Mouse (Mus musculus) midbrain, embryonic 14.5 days (tissue): ENCODE data around the gene Lrrc10b. TPM values are rescaled to one million over a fixed set of nuclear protein-coding genes. Genes with fewer than 3 reads are reported as not detected.
A peak's percentile ranks its signal among the peaks of the same experiment; 100 is the strongest.

Experiments used
- ATAC-seq: fragments of 200-750 bp; cut with Nextera tagmentation; 2 replicates; pipeline ENCODE4 v1.8.0; 2017; ENCODE audit warnings: moderate number of reproducible peaks, moderate library complexity; ENCODE audit not compliant: low FRiP score, low TSS enrichment
- DNase-seq: peaks from one replicate; pipeline ENCODE4 v3.0.0-alpha.2; 2015
- H3K27ac ChIP-seq: fragments of 300-500 bp; sonication (generic); replicated peaks from 2 replicates; pipeline ENCODE4 v1.5.1; 2014; ENCODE audit warnings: mild to moderate bottlenecking, low read depth, low read length, moderate library complexity
- H3K27me3 ChIP-seq: fragments of 300-500 bp; sonication (generic); 2 replicates; pipeline ENCODE4 v1.6.1; 2014; ENCODE audit warnings: low read length, control low read depth, mixed read lengths; ENCODE audit not compliant: control insufficient read depth, insufficient read depth
- H3K36me3 ChIP-seq: fragments of 300-500 bp; sonication (generic); 2 replicates; pipeline ENCODE4 v1.6.1; 2014; ENCODE audit warnings: low read length, control low read depth; ENCODE audit not compliant: control insufficient read depth, insufficient read depth
- H3K4me1 ChIP-seq: fragments of 300-500 bp; sonication (generic); 2 replicates; pipeline ENCODE4 v1.6.1; 2014; ENCODE audit warnings: mild to moderate bottlenecking, antibody characterized with exemption, low read length, control low read depth; ENCODE audit not compliant: control insufficient read depth, insufficient read depth
- H3K4me2 ChIP-seq: fragments of 300-500 bp; sonication (generic); 2 replicates; pipeline ENCODE4 v1.6.1; 2014; ENCODE audit warnings: mild to moderate bottlenecking, low read length, moderate library complexity
- H3K4me3 ChIP-seq: fragments of 300-500 bp; sonication (generic); replicated peaks from 2 replicates; pipeline ENCODE4 v1.5.1; 2014; ENCODE audit warnings: low read depth, low read length
- H3K9ac ChIP-seq: fragments of 300-500 bp; sonication (generic); replicated peaks from 2 replicates; pipeline ENCODE4 v1.6.1; 2014; ENCODE audit warnings: mild to moderate bottlenecking, low read length, moderate library complexity
- H3K9me3 ChIP-seq: fragments of 300-500 bp; sonication (generic); 2 replicates; pipeline ENCODE4 v1.6.1; 2016; ENCODE audit warnings: low read length, control low read depth, mixed read lengths; ENCODE audit not compliant: control insufficient read depth
- WGBS: fragments of 180-500 bp; shearing (Covaris S2); extraction: QIAGEN DNeasy Blood & Tissue Kit; methylation state at CpG from one replicate; pipeline ENCODE4 v1.1.7; 2014; 5-methylcytosine and 5-hydroxymethylcytosine counted together
- polyA plus RNA-seq: library from polyadenylated mRNA; unstranded; fragments of >200 nt; fragmentation: Nextera tagmentation; extraction: Ambion mirVana; gene quantifications from 2 replicates; pipeline ENCODE4 v1.2.1, GENCODE M21; 2014

The Lrrc10b gene
- polyA plus RNA-seq, 1 experiment from 2014 or later: 0.91 TPM

DNA sequence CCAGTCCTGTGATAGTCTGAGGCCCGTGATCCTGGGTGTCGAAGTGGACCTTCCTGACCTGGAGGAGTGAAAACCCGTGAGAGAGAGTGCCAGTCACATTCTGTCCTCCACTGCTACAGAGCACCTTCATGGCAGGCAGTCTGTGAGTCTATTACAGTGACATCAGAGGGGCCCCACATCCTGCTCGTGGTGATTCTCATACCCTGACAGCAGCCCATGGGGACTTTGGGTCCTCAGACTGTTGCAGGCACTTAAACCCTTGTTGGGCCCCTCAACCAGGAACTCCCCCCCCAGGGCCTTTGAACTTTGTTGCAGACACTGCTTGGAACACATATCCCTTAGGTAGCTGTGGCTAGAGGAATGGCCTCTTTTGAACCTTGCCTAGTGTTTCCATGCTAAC is 22.3 kb upstream of the Lrrc10b start:
- DNase-seq (no peak), ATAC-seq (no peak)
- no peak overlapping the region for H3K27ac ChIP-seq
- no peak overlapping the region for H3K4me2 ChIP-seq
- no peaks in the 10 kb centered on the region for H3K9me3 ChIP-seq
- H3K36me3 ChIP-seq: no peaks in the 10 kb centered on the region
- H3K4me3 ChIP-seq: no peak overlapping the region
- H3K9ac ChIP-seq: no peak overlapping the region
- no peaks in the 10 kb centered on the region for H3K27me3 ChIP-seq
- peaks cover 13% of the 10 kb centered on the region for H3K4me1 ChIP-seq
- WGBS: 77% methylated on average over 4 of the region's 4 CpGs

DNA sequence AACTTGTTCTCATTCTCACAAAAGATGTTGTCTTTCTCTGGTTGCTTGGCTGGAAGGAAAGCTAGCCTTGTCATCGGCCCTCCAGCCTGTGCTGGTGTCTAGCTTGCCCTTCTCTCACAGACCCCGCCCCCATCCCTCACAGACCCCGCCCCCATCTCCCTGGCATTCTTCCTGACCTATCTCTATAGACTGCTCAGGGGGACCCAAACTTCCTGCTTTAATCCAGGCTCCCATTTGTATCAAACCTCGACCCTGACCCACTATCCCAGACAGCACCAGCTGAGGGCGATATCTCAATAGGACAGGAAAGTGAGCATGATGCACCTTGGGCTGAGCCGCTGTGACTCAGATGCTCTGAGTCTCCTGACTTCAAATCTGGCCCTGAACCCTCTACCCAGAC is 16.5 kb upstream of the Lrrc10b start:
- Histone ChIP-seq H3K4me2 (no peak overlapping the region), H3K4me1 (no peaks in the 10 kb centered on the region), H3K36me3 (no peaks in the 10 kb centered on the region), H3K27ac (no peak overlapping the region), H3K4me3 (no peak overlapping the region), H3K9me3 (no peaks in the 10 kb centered on the region), H3K9ac (no peak overlapping the region), H3K27me3 (no peaks in the 10 kb centered on the region)
- 21% methylated on average over 6 of the region's 6 CpGs for WGBS
- ATAC-seq (no peak), DNase-seq (no peak)

DNA sequence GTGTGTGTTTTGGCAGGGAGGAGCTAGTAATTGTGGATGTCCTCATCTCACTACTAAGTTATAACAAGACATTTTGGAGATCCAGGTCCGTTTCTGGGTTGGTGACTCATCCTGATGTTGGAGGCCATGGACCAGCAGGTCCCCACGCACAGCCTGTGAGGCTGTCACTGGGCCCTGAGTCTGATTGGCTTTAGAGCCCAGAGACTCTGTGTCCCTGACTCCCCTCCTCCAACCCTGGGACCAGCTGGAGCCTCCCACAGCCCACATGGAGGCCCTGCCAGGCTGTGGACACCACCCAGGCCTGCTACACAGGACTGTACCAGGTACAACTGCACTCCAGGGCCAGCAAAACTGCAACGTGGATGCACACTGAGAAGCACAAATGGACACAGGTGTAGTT is 15.7 kb upstream of the Lrrc10b start:
- H3K9ac ChIP-seq: no peak overlapping the region
- no peak for ATAC-seq
- H3K27ac ChIP-seq: no peak overlapping the region
- H3K4me1 ChIP-seq: no peaks in the 10 kb centered on the region
- no peak overlapping the region for H3K4me3 ChIP-seq
- H3K36me3 ChIP-seq: no peaks in the 10 kb centered on the region
- H3K27me3 ChIP-seq: no peaks in the 10 kb centered on the region
- no peak overlapping the region for H3K4me2 ChIP-seq
- H3K9me3 ChIP-seq: no peaks in the 10 kb centered on the region
- WGBS: 74% methylated on average over 3 of the region's 3 CpGs
- DNase-seq: no peak

DNA sequence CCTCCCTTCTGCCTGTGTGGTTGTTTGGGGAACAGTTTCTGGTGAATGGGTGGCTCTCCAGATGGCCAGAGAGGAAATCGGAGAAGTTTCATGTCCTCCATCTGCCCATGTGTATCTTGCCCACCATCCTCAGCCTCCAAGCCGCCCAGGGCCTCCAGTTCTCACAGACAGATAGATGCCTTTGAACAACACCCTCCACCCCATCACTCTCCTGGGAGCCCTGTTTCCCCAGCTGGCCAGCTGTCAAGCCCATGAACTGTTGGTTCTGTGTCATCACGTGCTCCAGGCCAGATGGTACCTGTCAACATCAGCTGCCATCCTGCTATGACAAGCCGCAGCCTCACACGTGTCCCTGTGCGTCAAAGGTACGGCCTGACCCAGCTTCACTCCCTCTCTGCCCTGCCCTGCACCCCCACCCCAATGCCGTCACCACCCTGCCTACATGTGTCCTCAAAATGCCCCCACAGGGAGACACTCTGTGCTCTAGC is 11.9 kb upstream of the Lrrc10b start:
- H3K27ac ChIP-seq: no peak overlapping the region
- no peaks in the 10 kb centered on the region for H3K9me3 ChIP-seq
- H3K4me3 ChIP-seq: no peak overlapping the region
- no peaks in the 10 kb centered on the region for H3K27me3 ChIP-seq
- no peak overlapping the region for H3K9ac ChIP-seq
- H3K4me2 ChIP-seq: no peak overlapping the region
- WGBS: 71% methylated on average over 8 of the region's 8 CpGs
- H3K4me1 ChIP-seq: peaks cover 2% of the 10 kb centered on the region; the same call in 1 of the 2 replicates
- no peak for DNase-seq
- ATAC-seq: no peak
- no peaks in the 10 kb centered on the region for H3K36me3 ChIP-seq

DNA sequence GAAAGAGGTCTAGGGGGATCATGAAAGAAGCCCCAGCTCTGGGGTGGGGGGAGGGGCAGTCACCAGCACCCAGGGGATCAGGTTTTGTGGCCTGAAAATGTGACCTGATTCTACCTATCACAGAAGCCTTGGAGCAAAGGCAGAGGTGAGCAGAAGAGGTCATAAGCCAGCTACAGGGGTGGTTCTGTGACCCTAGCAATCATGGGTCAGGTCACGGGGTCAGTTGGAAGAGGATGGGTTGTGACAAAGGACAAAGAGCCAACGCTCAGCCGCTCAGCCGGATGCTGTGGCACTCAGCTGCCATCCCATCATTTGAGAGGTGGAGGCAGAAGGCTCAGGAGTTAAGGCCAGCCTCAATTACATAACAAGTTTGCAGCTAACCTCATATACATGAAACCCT is 7.2 kb upstream of the Lrrc10b start:
- H3K27ac ChIP-seq: no peak overlapping the region
- H3K36me3 ChIP-seq: no peaks in the 10 kb centered on the region
- no peak overlapping the region for H3K4me2 ChIP-seq
- peaks cover 6% of the 10 kb centered on the region; the same call in 1 of the 2 replicates for H3K27me3 ChIP-seq
- no peak for DNase-seq
- no peaks in the 10 kb centered on the region for H3K9me3 ChIP-seq
- H3K4me3 ChIP-seq: no peak overlapping the region
- no peak for ATAC-seq
- H3K4me1 ChIP-seq: peaks cover 4% of the 10 kb centered on the region; the same call in 1 of the 2 replicates
- no peak overlapping the region for H3K9ac ChIP-seq
- 18% methylated on average over 4 of the region's 4 CpGs for WGBS

DNA sequence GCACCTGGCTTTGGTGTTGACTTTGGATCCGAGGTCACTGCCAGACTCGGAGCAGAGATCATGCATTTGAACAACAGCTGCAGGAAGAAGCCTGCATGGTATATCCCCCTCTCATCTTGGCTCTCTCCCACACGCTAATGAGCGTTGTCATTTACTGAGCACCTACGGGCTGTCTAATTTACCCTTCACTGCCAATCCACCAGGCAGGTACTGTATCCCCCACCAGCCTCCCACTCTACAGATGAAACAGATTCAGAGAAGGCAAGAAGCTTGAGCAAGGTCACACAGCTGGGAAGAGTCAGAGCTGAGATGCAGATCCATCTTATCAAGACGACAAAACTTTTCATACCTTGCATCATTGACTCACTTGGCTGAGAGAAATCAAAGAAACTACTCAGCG is 4.3 kb upstream of the Lrrc10b start:
- Histone ChIP-seq H3K27ac (no peak overlapping the region), H3K27me3 (peaks cover 26% of the 10 kb centered on the region), H3K9ac (no peak overlapping the region), H3K4me3 (no peak overlapping the region), H3K4me2 (no peak overlapping the region), H3K9me3 (no peaks in the 10 kb centered on the region), H3K4me1 (peaks cover 12% of the 10 kb centered on the region), H3K36me3 (no peaks in the 10 kb centered on the region)
- ATAC-seq: no peak
- 53% methylated on average over 7 of the region's 7 CpGs for WGBS
- DNase-seq: no peak

DNA sequence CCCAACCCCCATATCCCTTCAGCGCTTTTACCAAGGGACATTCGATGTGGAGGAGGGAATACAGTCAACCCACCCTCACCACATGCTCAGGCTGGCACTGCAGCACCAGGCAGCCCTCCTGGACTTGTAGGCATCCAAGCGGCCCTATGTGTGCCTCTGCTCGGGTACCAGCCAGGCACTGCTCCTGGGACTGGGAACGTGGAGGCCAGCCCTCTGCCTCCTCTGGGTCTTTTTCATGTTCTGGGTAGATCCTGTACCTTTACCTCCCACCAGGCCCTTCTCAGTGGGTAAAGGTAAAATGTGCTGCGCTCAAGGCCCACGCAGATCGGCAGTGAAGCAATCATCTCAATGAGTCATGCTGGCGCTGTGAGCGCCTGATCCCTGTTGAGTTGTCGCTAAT is 2.6 kb upstream of the Lrrc10b start:
- DNase-seq: no peak
- no peak overlapping the region for H3K4me3 ChIP-seq
- peaks cover 41% of the 10 kb centered on the region for H3K27me3 ChIP-seq

DNA sequence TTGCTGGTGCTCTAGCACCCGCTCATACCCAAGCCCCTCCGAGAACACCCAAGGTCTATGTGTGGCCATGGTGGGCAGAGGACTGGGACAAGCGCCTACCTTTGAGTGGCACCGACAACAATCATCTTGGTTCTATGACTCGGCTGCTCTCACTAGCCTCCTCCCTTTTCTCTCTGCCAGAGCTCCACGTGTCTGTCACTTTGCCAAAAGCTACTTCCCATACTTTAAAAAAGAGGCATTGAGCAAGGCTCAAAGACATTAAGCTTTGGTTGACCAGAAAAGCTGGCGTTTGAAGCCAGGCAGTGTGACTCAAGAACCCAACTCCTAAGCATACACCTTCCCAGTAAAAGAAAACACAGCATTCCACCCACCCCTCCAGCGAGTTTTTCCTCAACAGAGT is 823 bp upstream of the Lrrc10b start:
- Histone ChIP-seq H3K27me3 (peaks cover 41% of the 10 kb centered on the region), H3K9ac (no peak overlapping the region), H3K4me1 (peaks cover 15% of the 10 kb centered on the region), H3K4me3 (peak overlapping the region; percentile 48; the same call in 1 of the 2 replicates), H3K27ac (no peak overlapping the region), H3K4me2 (peak overlapping the region; percentile 89), H3K36me3 (no peaks in the 10 kb centered on the region), H3K9me3 (no peaks in the 10 kb centered on the region)
- ATAC-seq (peak; percentile 4; the same call in 1 of the 2 replicates), DNase-seq (peak; percentile 59)
- WGBS: 21% methylated on average over 8 of the region's 8 CpGs

More for the DNA sequence above, 2.6 kb upstream of the Lrrc10b start:
- 38% methylated on average over 11 of the region's 11 CpGs for WGBS
- Histone ChIP-seq H3K9ac (no peak overlapping the region), H3K4me2 (no peak overlapping the region), H3K9me3 (no peaks in the 10 kb centered on the region), H3K27ac (no peak overlapping the region), H3K4me1 (peaks cover 19% of the 10 kb centered on the region), H3K36me3 (no peaks in the 10 kb centered on the region)
- no peak for ATAC-seq

DNA sequence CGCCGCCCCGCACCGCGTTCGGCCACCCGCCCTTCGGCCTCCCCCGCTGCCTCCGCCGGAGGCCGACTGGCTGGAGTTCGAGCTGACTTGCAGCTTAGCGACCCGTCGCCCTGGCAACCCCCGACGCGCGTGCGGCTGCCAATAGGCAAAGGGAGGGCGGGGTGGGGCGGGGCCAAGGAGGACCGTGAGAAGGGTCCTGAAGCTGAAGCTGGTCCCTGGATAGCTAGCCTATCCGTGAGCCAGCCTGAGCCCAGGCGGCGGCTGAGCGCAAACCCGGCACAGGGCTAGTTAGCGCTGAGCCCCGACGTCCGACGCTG is 169 bp upstream of the Lrrc10b start:
- ATAC-seq: peak; percentile 90
- peak overlapping the region; percentile 47 for H3K9ac ChIP-seq

More for the DNA sequence above, 169 bp upstream of the Lrrc10b start:
- H3K4me1 ChIP-seq: peaks cover 15% of the 10 kb centered on the region
- H3K4me2 ChIP-seq: peak overlapping the region; percentile 89
- DNase-seq: peak; percentile 93
- no peaks in the 10 kb centered on the region for H3K36me3 ChIP-seq
- H3K4me3 ChIP-seq: peak overlapping the region; percentile 48
- H3K9me3 ChIP-seq: no peaks in the 10 kb centered on the region
- no peak overlapping the region for H3K27ac ChIP-seq
- WGBS: under 1% methylated on average over 34 of the region's 34 CpGs
- peaks cover 41% of the 10 kb centered on the region for H3K27me3 ChIP-seq
